Mouse (Mus musculus) myocyte (in vitro differentiated cells): ENCODE results near the gene Dchs2. TPM values are rescaled to one million over a fixed set of nuclear protein-coding genes. Genes with fewer than 3 reads are reported as not detected.

Source experiments
- H3K27me3 ChIP-seq: one replicate; pipeline ENCODE4 v1.6.1; 2011; ENCODE audit not compliant: control insufficient read depth, insufficient read depth, insufficient read length
- H3K36me3 ChIP-seq: one replicate; pipeline ENCODE4 v1.6.1; 2011; ENCODE audit not compliant: control insufficient read depth, insufficient read depth
- H3K4me2 ChIP-seq: one replicate; pipeline ENCODE4 v1.6.1; 2011; ENCODE audit warnings: low read depth, control low read depth
- H3K4me3 ChIP-seq: one replicate; pipeline ENCODE4 v1.5.1; 2011; ENCODE audit warnings: mild to moderate bottlenecking, control low read depth, moderate library complexity
- H3K79me2 ChIP-seq: one replicate; pipeline ENCODE4 v1.6.1; 2011; ENCODE audit not compliant: control insufficient read depth, insufficient read depth
- H3ac ChIP-seq: one replicate; pipeline ENCODE4 v1.6.1; 2011; ENCODE audit not compliant: control insufficient read depth, insufficient read length
- CEBPB ChIP-seq: IDR thresholded peaks from 2 replicates; pipeline ENCODE4 v1.6.1; 2011; ENCODE audit warnings: mild to moderate bottlenecking, moderate library complexity; ENCODE audit not compliant: poor library complexity, insufficient read depth, severe bottlenecking
- E2F4 ChIP-seq: IDR thresholded peaks from one replicate; pipeline ENCODE4 v1.6.1; 2011; ENCODE audit warnings: mild to moderate bottlenecking, control low read depth, moderate library complexity; ENCODE audit not compliant: insufficient read depth
- MAX ChIP-seq: IDR thresholded peaks from one replicate; pipeline ENCODE4 v1.6.1; 2011; ENCODE audit warnings: low read depth, mild to moderate bottlenecking, control low read depth
- MYOD1 ChIP-seq, 3 experiments: IDR thresholded peaks; one replicate each; pipeline ENCODE4 v1.6.1; 2011; ENCODE audit warnings: control low read depth in 2 of 3, low read depth in 2 of 3, mild to moderate bottlenecking in 2 of 3, moderate library complexity in 1 of 3; ENCODE audit not compliant: insufficient read length in 2 of 3, control insufficient read depth in 1 of 3
- MYOG ChIP-seq, 3 experiments: IDR thresholded peaks; one replicate each; pipeline ENCODE4 v1.6.1; 2011; ENCODE audit warnings: control low read depth in 2 of 3, low read depth in 2 of 3, mild to moderate bottlenecking in 2 of 3; ENCODE audit not compliant: insufficient read length in 2 of 3, control insufficient read depth in 1 of 3, insufficient read depth in 1 of 3
- POLR2A ChIP-seq: IDR thresholded peaks from one replicate; pipeline ENCODE4 v1.6.1; 2011; ENCODE audit warnings: low read depth, mild to moderate bottlenecking, control low read depth, moderate library complexity; ENCODE audit not compliant: insufficient read length
- POLR2AphosphoS2 ChIP-seq: IDR thresholded peaks from one replicate; pipeline ENCODE4 v1.6.1; 2011; ENCODE audit warnings: low read depth, control low read depth; ENCODE audit not compliant: insufficient read length
- REST ChIP-seq: IDR thresholded peaks from one replicate; pipeline ENCODE4 v1.6.1; 2011; ENCODE audit warnings: mild to moderate bottlenecking, control low read depth, moderate library complexity; ENCODE audit not compliant: insufficient read depth, insufficient read length
- SRF ChIP-seq: IDR thresholded peaks from one replicate; pipeline ENCODE4 v1.6.1; 2011; ENCODE audit warnings: low read depth; ENCODE audit not compliant: control insufficient read depth, insufficient read length
- TCF12 ChIP-seq: IDR thresholded peaks from one replicate; pipeline ENCODE4 v1.6.1; 2011; ENCODE audit warnings: mild to moderate bottlenecking, control low read depth; ENCODE audit not compliant: poor library complexity, insufficient read depth, severe bottlenecking
- TCF3 ChIP-seq: IDR thresholded peaks from one replicate; pipeline ENCODE4 v1.6.1; 2011; ENCODE audit warnings: low read depth, control low read depth; ENCODE audit not compliant: insufficient read length
- USF1 ChIP-seq: IDR thresholded peaks from one replicate; pipeline ENCODE4 v1.6.1; 2011; ENCODE audit warnings: low read depth, mild to moderate bottlenecking, control low read depth, moderate library complexity
- polyA plus RNA-seq: library from polyadenylated mRNA; unstranded; fragments of >200 nt; fragmentation: generic; extraction: Trizol; gene quantifications from one replicate; pipeline ENCODE4 v1.2.1, GENCODE M21; 2012; ENCODE audit warnings: missing spikeins

Dchs2 gene
- polyA plus RNA-seq, 1 experiment = 0.04 TPM

GRCm38 (mm10) chr3:83270982-83271381, 143.2 kb downstream of the Dchs2 start:
- Histone ChIP-seq H3K4me3 (no peak overlapping the region), H3K36me3 (no peaks in the 10 kb centered on the region), H3K79me2 (no peaks in the 10 kb centered on the region), H3ac (no peak overlapping the region), H3K27me3 (peaks cover 5% of the 10 kb centered on the region), H3K4me2 (no peak overlapping the region)
- TF ChIP-seq MAX (no peak), MYOD1 (IDR thresholded peaks at IDR 0.05; ENCODE audit: control insufficient read depth in 1 of 3, insufficient read length in 2 of 3, low read depth in 2 of 3) (no peak), SRF (no peak), REST (no peak), POLR2A (no peak), POLR2AphosphoS2 (no peak), MYOG (IDR thresholded peaks at IDR 0.05; ENCODE audit: control insufficient read depth in 1 of 3, insufficient read depth in 1 of 3, insufficient read length in 2 of 3, low read depth in 2 of 3) (no peak), CEBPB (no peak), TCF3 (no peak), USF1 (no peak), TCF12 (no peak), E2F4 (no peak)

- Histone ChIP-seq H3K79me2 (no peaks in the 10 kb centered on the region), H3K36me3 (no peaks in the 10 kb centered on the region), H3K27me3 (peaks cover 5% of the 10 kb centered on the region), H3ac (no peak overlapping the region), H3K4me2 (no peak overlapping the region), H3K4me3 (no peak overlapping the region)
- no peak for TF ChIP-seq SRF
- no peak for TF ChIP-seq POLR2A
- no peak for TF ChIP-seq CEBPB
- TF ChIP-seq TCF3 = no peak
- TF ChIP-seq REST = no peak
- TF ChIP-seq USF1 = no peak
- no peak for TF ChIP-seq MYOD1 (IDR thresholded peaks at IDR 0.05; ENCODE audit: control insufficient read depth in 1 of 3, insufficient read length in 2 of 3, low read depth in 2 of 3)
- TF ChIP-seq MAX = no peak
- TF ChIP-seq TCF12 = no peak
- TF ChIP-seq POLR2AphosphoS2 = no peak
- TF ChIP-seq E2F4 = no peak
Observed at GRCm38 (mm10) chr3:83273555-83274244, 146.0 kb downstream of the Dchs2 start.

GRCm38 (mm10) chr3:83275703-83276102, 148.0 kb downstream of the Dchs2 start:
- peaks cover 5% of the 10 kb centered on the region for H3K27me3 ChIP-seq
- H3K4me2 ChIP-seq = no peak overlapping the region
- no peak overlapping the region for H3ac ChIP-seq
- H3K36me3 ChIP-seq = no peaks in the 10 kb centered on the region
- H3K79me2 ChIP-seq = no peaks in the 10 kb centered on the region
- no peak overlapping the region for H3K4me3 ChIP-seq
- TF ChIP-seq MYOD1 (IDR thresholded peaks at IDR 0.05; ENCODE audit: control insufficient read depth in 1 of 3, insufficient read length in 2 of 3, low read depth in 2 of 3) (no peak), USF1 (peak; percentile 56), POLR2AphosphoS2 (no peak), TCF3 (no peak)

GRCm38 (mm10) chr3:83283882-83284281, 156.1 kb downstream of the Dchs2 start:
- H3K79me2 ChIP-seq = no peaks in the 10 kb centered on the region
- H3K36me3 ChIP-seq = no peaks in the 10 kb centered on the region
- TF ChIP-seq MYOD1 (IDR thresholded peaks at IDR 0.05; ENCODE audit: control insufficient read depth in 1 of 3, insufficient read length in 2 of 3, low read depth in 2 of 3) = no peak
- no peak for TF ChIP-seq MYOG (IDR thresholded peaks at IDR 0.05; ENCODE audit: control insufficient read depth in 1 of 3, insufficient read depth in 1 of 3, insufficient read length in 2 of 3, low read depth in 2 of 3)
- no peak for TF ChIP-seq TCF12
- no peak for TF ChIP-seq E2F4
- TF ChIP-seq USF1 = no peak
- TF ChIP-seq SRF = no peak
- no peak for TF ChIP-seq MAX
- no peak for TF ChIP-seq POLR2AphosphoS2
- no peak for TF ChIP-seq CEBPB
- no peak for TF ChIP-seq REST
- no peak overlapping the region for H3K4me2 ChIP-seq
- H3K4me3 ChIP-seq = no peak overlapping the region
- no peaks in the 10 kb centered on the region for H3K27me3 ChIP-seq
- no peak overlapping the region for H3ac ChIP-seq

- TF ChIP-seq MYOD1 (IDR thresholded peaks at IDR 0.05; ENCODE audit: control insufficient read depth in 1 of 3, insufficient read length in 2 of 3, low read depth in 2 of 3) = peak in 2 of 3 experiments; percentile 48 to 51
- TF ChIP-seq TCF3 = no peak
- TF ChIP-seq POLR2AphosphoS2 = no peak
- no peak for TF ChIP-seq POLR2A
- no peak for TF ChIP-seq SRF
- peak in 2 of 3 experiments; percentile 38 to 49 for TF ChIP-seq MYOG (IDR thresholded peaks at IDR 0.05; ENCODE audit: control insufficient read depth in 1 of 3, insufficient read depth in 1 of 3, insufficient read length in 2 of 3, low read depth in 2 of 3)
- TF ChIP-seq CEBPB = no peak
- no peak for TF ChIP-seq E2F4
- Histone ChIP-seq H3K4me2 (peak overlapping the region; percentile 67), H3K36me3 (no peaks in the 10 kb centered on the region), H3K79me2 (no peaks in the 10 kb centered on the region), H3K27me3 (no peaks in the 10 kb centered on the region), H3K4me3 (no peak overlapping the region), H3ac (no peak overlapping the region)
Observed at GRCm38 (mm10) chr3:83286975-83287405, 159.2 kb downstream of the Dchs2 start.
